ENCODE assay signal across 8 mouse cellular contexts in the genomic region with DNA sequence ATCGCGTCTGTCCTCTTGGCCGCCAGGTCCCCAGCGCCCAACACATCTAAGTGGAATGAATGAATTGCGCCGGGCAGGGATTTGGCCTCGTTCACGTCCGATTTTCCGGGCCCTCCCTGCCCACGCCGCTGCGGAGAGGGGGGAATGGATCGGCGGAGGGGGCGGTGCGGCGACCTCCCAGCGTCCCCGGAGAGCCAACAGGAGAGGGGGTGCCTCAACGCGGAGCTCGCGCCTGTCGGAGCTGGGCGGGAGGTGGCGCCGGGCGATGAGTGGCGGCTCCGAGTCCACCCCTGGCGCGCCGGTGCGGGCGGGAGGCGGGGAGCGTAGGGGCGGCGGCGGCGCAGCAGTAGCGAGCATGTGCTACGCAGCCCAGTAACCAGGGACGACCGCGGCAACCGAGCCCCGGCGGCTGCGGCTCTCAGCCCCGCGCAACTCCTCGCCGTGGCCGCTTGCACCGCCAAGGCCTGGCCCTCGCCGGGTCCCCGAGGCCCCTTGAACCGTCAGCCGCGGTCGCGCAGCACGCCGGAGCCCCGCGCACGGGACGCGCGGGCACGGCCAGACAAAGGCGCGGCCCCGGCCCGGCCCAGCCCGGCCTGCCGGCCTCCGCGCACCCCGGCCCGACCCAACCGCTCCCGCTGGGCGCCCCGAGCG. TPM values are rescaled to one million over a fixed set of nuclear protein-coding genes. Genes with fewer than 3 reads are reported as not detected.
A peak's percentile ranks its signal among the peaks of the same experiment; 100 is the strongest.
DNase-seq lines count a peak whose midpoint lies in the region; ATAC-seq and TF ChIP-seq lines count a peak whose summit lies in the region.

A gene (plus strand): TSS at position 333 of the 651 bp plus-strand sequence.

- peaks cover 45% of the 10 kb centered on the region for H3K79me2 ChIP-seq in myocyte (ENCODE audit: control insufficient read depth, insufficient read depth)

- under 1% methylated on average over 68 of the region's 89 CpGs for WGBS in forebrain, embryonic 12.5 days
- under 1% methylated on average over 79 of the region's 89 CpGs for WGBS in heart, embryonic 15.5 days
- under 1% methylated on average over 46 of the region's 89 CpGs for WGBS in kidney, postnatal 0 days
- 1% methylated on average over 71 of the region's 89 CpGs for WGBS in liver, embryonic 11.5 days

- 0 out of 2 replicates have a peak, but pooled peaks have one; percentile 10 for TF ChIP-seq CTCF in kidney, postnatal 0 days (IDR thresholded peaks at IDR 0.05; ENCODE audit: low read depth)

- H3K4me1 ChIP-seq in forebrain, embryonic 12.5 days: peaks cover 38% of the 10 kb centered on the region
- H3K4me1 ChIP-seq in heart, embryonic 15.5 days (replicated peaks): peaks cover 59% of the 10 kb centered on the region
- H3K4me1 ChIP-seq in kidney, postnatal 0 days (replicated peaks; ENCODE audit: insufficient read depth, low read length): peaks cover 9% of the 10 kb centered on the region
- H3K4me1 ChIP-seq in liver, embryonic 11.5 days (replicated peaks; ENCODE audit: control insufficient read depth, insufficient read depth, low read length): peaks cover 14% of the 10 kb centered on the region

- DNase-seq in CD4-positive helper T cell, adult 2 months (ENCODE audit: low read depth, low spot score): peak; percentile 59
- peak; percentile 92 for DNase-seq in brain, adult 2 months (ENCODE audit: low read depth, low spot score)
- peak; percentile 79 for DNase-seq in kidney, postnatal 0 days (ENCODE audit: low spot score)
- peak; percentile 69 for DNase-seq in liver, embryonic 11.5 days (ENCODE audit: low spot score)
- DNase-seq in thymus, postnatal 10 days (ENCODE audit: low spot score in 2 of 2): peak; percentile 13 to 40

- peak; percentile 88 for ATAC-seq in forebrain, embryonic 12.5 days (ENCODE audit: low FRiP score)
- peak; percentile 83 for ATAC-seq in heart, embryonic 15.5 days (replicated peaks; ENCODE audit: insufficient number of reproducible peaks, insufficient read depth, low FRiP score, low read depth)
- ATAC-seq in kidney, postnatal 0 days (replicated peaks; ENCODE audit: low FRiP score, low read depth): peak; percentile 64
- peak; percentile 65 for ATAC-seq in liver, embryonic 11.5 days (replicated peaks; ENCODE audit: low FRiP score)

- H3K9me3 ChIP-seq in forebrain, embryonic 12.5 days: no peaks in the 10 kb centered on the region
- no peaks in the 10 kb centered on the region for H3K9me3 ChIP-seq in heart, embryonic 15.5 days (replicated peaks)
- no peaks in the 10 kb centered on the region for H3K9me3 ChIP-seq in kidney, postnatal 0 days (replicated peaks; ENCODE audit: low read length)
- H3K9me3 ChIP-seq in liver, embryonic 11.5 days (ENCODE audit: control insufficient read depth, low read length): no peaks in the 10 kb centered on the region

- H3K9ac ChIP-seq in forebrain, embryonic 12.5 days: peak within 1 kb of the TSS; percentile 96
- H3K9ac ChIP-seq in heart, embryonic 15.5 days: peak within 1 kb of the TSS; percentile 93
- H3K9ac ChIP-seq in kidney, postnatal 0 days (ENCODE audit: low read depth, low read length): peak within 1 kb of the TSS; percentile 84
- peak within 1 kb of the TSS; percentile 70 for H3K9ac ChIP-seq in liver, embryonic 11.5 days (ENCODE audit: low read depth, low read length)

- TF ChIP-seq POLR2A in myocyte (IDR thresholded peaks at IDR 0.05; ENCODE audit: insufficient read length, low read depth): peak; percentile 74

- H3K4me3 ChIP-seq in forebrain, embryonic 12.5 days (replicated peaks): peak within 1 kb of the TSS; percentile 92
- peak within 1 kb of the TSS; percentile 86 for H3K4me3 ChIP-seq in heart, embryonic 15.5 days
- peak within 1 kb of the TSS; percentile 79 for H3K4me3 ChIP-seq in kidney, postnatal 0 days (replicated peaks; ENCODE audit: low read depth, low read length)
- peak within 1 kb of the TSS; percentile 68 for H3K4me3 ChIP-seq in liver, embryonic 11.5 days (ENCODE audit: low read depth, low read length)
- peak within 1 kb of the TSS; percentile 57 for H3K4me3 ChIP-seq in myocyte

- peak within 1 kb of the TSS; percentile 83 for H3K27ac ChIP-seq in forebrain, embryonic 12.5 days
- peak within 1 kb of the TSS; percentile 85 for H3K27ac ChIP-seq in heart, embryonic 15.5 days
- H3K27ac ChIP-seq in kidney, postnatal 0 days: peak within 1 kb of the TSS; percentile 62
- peak within 1 kb of the TSS; percentile 19; the same call in 1 of the 2 replicates for H3K27ac ChIP-seq in liver, embryonic 11.5 days (ENCODE audit: low read depth, low read length)

- H3K4me2 ChIP-seq in forebrain, embryonic 12.5 days: peak within 1 kb of the TSS; percentile 78
- peak within 1 kb of the TSS; percentile 95 for H3K4me2 ChIP-seq in heart, embryonic 15.5 days
- peak within 1 kb of the TSS; percentile 99 for H3K4me2 ChIP-seq in kidney, postnatal 0 days (ENCODE audit: low read length)
- peak within 1 kb of the TSS; percentile 78 for H3K4me2 ChIP-seq in liver, embryonic 11.5 days
- H3K4me2 ChIP-seq in myocyte (ENCODE audit: low read depth): peak within 1 kb of the TSS; percentile 84

- peaks cover 8% of the 10 kb centered on the region for H3K36me3 ChIP-seq in forebrain, embryonic 12.5 days (replicated peaks)
- H3K36me3 ChIP-seq in heart, embryonic 15.5 days: no peaks in the 10 kb centered on the region
- H3K36me3 ChIP-seq in kidney, postnatal 0 days (ENCODE audit: insufficient read depth, low read length): no peaks in the 10 kb centered on the region
- H3K36me3 ChIP-seq in liver, embryonic 11.5 days (ENCODE audit: control insufficient read depth, insufficient read depth, low read length): no peaks in the 10 kb centered on the region
- H3K36me3 ChIP-seq in myocyte (ENCODE audit: control insufficient read depth, insufficient read depth): peaks cover 5% of the 10 kb centered on the region

- peak within 1 kb of the TSS; percentile 88 for H3ac ChIP-seq in myocyte (ENCODE audit: control insufficient read depth, insufficient read length)

- H3K27me3 ChIP-seq in forebrain, embryonic 12.5 days: peaks cover 32% of the 10 kb centered on the region
- H3K27me3 ChIP-seq in heart, embryonic 15.5 days: peaks cover 4% of the 10 kb centered on the region; the same call in 1 of the 2 replicates
- no peaks in the 10 kb centered on the region for H3K27me3 ChIP-seq in kidney, postnatal 0 days (ENCODE audit: insufficient read depth, low read length)
- peaks cover 67% of the 10 kb centered on the region for H3K27me3 ChIP-seq in liver, embryonic 11.5 days (replicated peaks; ENCODE audit: control insufficient read depth, insufficient read depth, low read length)
- no peaks in the 10 kb centered on the region for H3K27me3 ChIP-seq in myocyte (ENCODE audit: control insufficient read depth, insufficient read depth, insufficient read length)

TF ChIP-seq in myocyte, 11 proteins besides CTCF, POLR2A, EP300 and RAD21:
- TF ChIP-seq MYOG (IDR thresholded peaks at IDR 0.05; ENCODE audit: control insufficient read depth in 1 of 3, insufficient read depth in 1 of 3, insufficient read length in 2 of 3, low read depth in 2 of 3): no peak
- no peak for TF ChIP-seq TCF3 (IDR thresholded peaks at IDR 0.05; ENCODE audit: insufficient read length, low read depth)
- TF ChIP-seq CEBPB (IDR thresholded peaks at IDR 0.05; ENCODE audit: insufficient read depth, poor library complexity, severe bottlenecking): no peak
- peak; percentile 80 for TF ChIP-seq POLR2AphosphoS2 (IDR thresholded peaks at IDR 0.05; ENCODE audit: insufficient read length, low read depth)
- no peak for TF ChIP-seq E2F4 (IDR thresholded peaks at IDR 0.05; ENCODE audit: insufficient read depth)
- TF ChIP-seq MAX (IDR thresholded peaks at IDR 0.05; ENCODE audit: low read depth): no peak
- peak in 1 of 3 experiments; percentile 44 for TF ChIP-seq MYOD1 (IDR thresholded peaks at IDR 0.05; ENCODE audit: control insufficient read depth in 1 of 3, insufficient read length in 2 of 3, low read depth in 2 of 3)
- no peak for TF ChIP-seq REST (IDR thresholded peaks at IDR 0.05; ENCODE audit: insufficient read depth, insufficient read length)
- TF ChIP-seq TCF12 (IDR thresholded peaks at IDR 0.05; ENCODE audit: insufficient read depth, poor library complexity, severe bottlenecking): no peak
- TF ChIP-seq SRF (IDR thresholded peaks at IDR 0.05; ENCODE audit: control insufficient read depth, insufficient read length, low read depth): no peak
- TF ChIP-seq USF1 (IDR thresholded peaks at IDR 0.05; ENCODE audit: low read depth): no peak

RNA-seq across cellular contexts. Expression of the gene that starts here (rescaled TPM):
- 65.3 and 70.0 TPM in 2 replicates for polyA plus RNA-seq in forebrain, embryonic 12.5 days (2016; fragmentation: Nextera tagmentation; extraction: Ambion mirVana)
- polyA plus RNA-seq in heart, embryonic 15.5 days (2015; fragmentation: Nextera tagmentation; extraction: Ambion mirVana): 33.7 and 35.1 TPM in 2 replicates
- polyA plus RNA-seq in kidney, postnatal 0 days (2015; fragmentation: Nextera tagmentation; extraction: Ambion mirVana): 23.5 and 26.3 TPM in 2 replicates
- polyA plus RNA-seq in liver, embryonic 11.5 days (2014; fragmentation: Nextera tagmentation; extraction: Ambion mirVana): 8.5 and 11.3 TPM in 2 replicates
- 36.1 TPM for polyA plus RNA-seq in myocyte (2012; fragmentation: generic; extraction: Trizol)

Comparison
In these comparisons a context has a peak if more than half of its experiments do, and no peak if none do; other contexts are left out.
1. Peak in every context shown above with its lines: DNase-seq, ATAC-seq, H3K4me3 ChIP-seq and H3K27ac ChIP-seq.
2. DNase-seq: peak in every context shown above with its lines; median percentile 92 in brain, adult 2 months; 79 in kidney, postnatal 0 days; 69 in liver, embryonic 11.5 days; 59 in CD4-positive helper T cell, adult 2 months; 26 in thymus, postnatal 10 days.
3. H3K27ac ChIP-seq: peak in every context shown above with its lines; median percentile 85 in heart, embryonic 15.5 days; 83 in forebrain, embryonic 12.5 days; 62 in kidney, postnatal 0 days; 19 in liver, embryonic 11.5 days.